In the genomic region with DNA sequence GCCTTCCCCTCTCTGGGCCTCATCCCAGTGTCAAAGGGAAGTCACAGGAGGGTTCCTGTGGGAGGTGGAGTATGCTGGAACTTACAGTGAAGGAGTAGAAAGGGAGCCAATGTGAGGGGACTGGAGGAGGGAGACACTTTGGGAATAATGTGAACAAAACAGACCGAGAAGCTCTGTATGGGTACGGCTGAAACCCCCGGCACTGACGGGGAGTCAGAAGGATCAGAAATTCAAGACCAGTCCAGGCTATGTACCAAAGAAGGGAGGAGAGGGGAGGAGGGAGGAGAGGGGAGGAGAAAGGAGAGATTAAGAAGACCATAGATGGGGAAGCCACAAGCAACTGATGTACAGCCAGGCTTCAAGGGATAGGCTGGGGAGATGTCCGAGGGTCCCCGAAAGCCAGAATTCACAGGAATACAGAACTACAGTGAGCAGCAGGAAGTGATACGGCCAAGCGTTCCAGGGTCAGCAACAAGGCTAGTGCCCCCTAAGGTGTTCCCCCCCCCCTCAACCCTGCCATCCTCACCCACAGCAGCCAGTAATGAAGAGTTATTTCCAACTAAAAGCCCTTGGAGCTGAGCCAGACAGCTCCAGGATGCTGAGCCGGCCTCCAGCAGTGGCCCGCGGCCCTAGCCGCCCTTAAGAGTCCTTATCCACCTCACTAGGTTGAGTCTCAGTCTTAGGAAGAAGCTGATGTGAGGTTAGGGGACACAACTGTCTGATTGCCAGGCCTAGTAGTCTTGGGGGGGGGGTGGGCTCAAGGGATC, we compare ENCODE assay signal across 15 mouse cellular contexts. TPM values are rescaled to one million over a fixed set of nuclear protein-coding genes. Genes with fewer than 3 reads are reported as not detected.
A peak's percentile ranks its signal among the peaks of the same experiment; 100 is the strongest.
DNase-seq lines count a peak whose midpoint lies in the region; ATAC-seq and TF ChIP-seq lines count a peak whose summit lies in the region.
"Had no signal": no experiment of that assay in that cellular context is flagged by ENCODE, and none has a peak within 500 bp of the region (broad histone marks: within the 10 kb centered on the region; RNA-seq: fewer than 3 reads in every experiment).

No protein-coding gene starts in this region.

- no peak overlapping the region for H3K4me3 ChIP-seq in hindbrain, embryonic 13.5 days
- H3K4me3 ChIP-seq in hindbrain, embryonic 11.5 days (ENCODE audit: low read depth, low read length) = no peak overlapping the region
- no peak overlapping the region for H3K4me3 ChIP-seq in neural tube, embryonic 12.5 days
- H3K4me3 ChIP-seq in neural tube, embryonic 15.5 days (replicated peaks) = no peak overlapping the region
- H3K4me3 ChIP-seq in cerebellum, adult 2 months (replicated peaks; ENCODE audit: insufficient read depth, low read depth, low read length) = peak overlapping the region; percentile 76
- H3K4me3 ChIP-seq in hindbrain, postnatal 0 days (ENCODE audit: low read length) = no peak overlapping the region
- H3K4me3 ChIP-seq: gastrocnemius, adult 2 months; heart, embryonic 15.5 days had no signal

- H3K9me3 ChIP-seq in hindbrain, embryonic 13.5 days = no peaks in the 10 kb centered on the region
- no peaks in the 10 kb centered on the region for H3K9me3 ChIP-seq in hindbrain, embryonic 11.5 days (ENCODE audit: control insufficient read depth, low read length)
- H3K9me3 ChIP-seq in neural tube, embryonic 12.5 days = no peaks in the 10 kb centered on the region
- no peaks in the 10 kb centered on the region for H3K9me3 ChIP-seq in neural tube, embryonic 15.5 days (replicated peaks)
- no peaks in the 10 kb centered on the region for H3K9me3 ChIP-seq in hindbrain, postnatal 0 days (ENCODE audit: low read length)
- H3K9me3 ChIP-seq: G1E; heart, embryonic 15.5 days had no signal

- 63% methylated on average over 12 of the region's 12 CpGs for WGBS in hindbrain, embryonic 13.5 days
- 73% methylated on average over 12 of the region's 12 CpGs for WGBS in hindbrain, embryonic 11.5 days
- WGBS in neural tube, embryonic 12.5 days = 67% methylated on average over 12 of the region's 12 CpGs
- 51% methylated on average over 12 of the region's 12 CpGs for WGBS in neural tube, embryonic 15.5 days
- 5% methylated on average over 12 of the region's 12 CpGs for WGBS in cerebellum, adult 2 months
- 44% methylated on average over 12 of the region's 12 CpGs for WGBS in hindbrain, postnatal 0 days

- DNase-seq in hindbrain, embryonic 11.5 days (ENCODE audit: low spot score) = no peak
- DNase-seq in cerebellum, adult 2 months = peak; percentile 62 to 69
- peak; percentile 36 for DNase-seq in hindbrain, postnatal 0 days (ENCODE audit: low spot score)
- no peak for DNase-seq in thymus, postnatal 4 days
- no peak for DNase-seq in layer of hippocampus, postnatal 14 days (ENCODE audit: low spot score in 2 of 2)
- DNase-seq: adrenal gland, postnatal 10 days; gastrocnemius, adult 2 months; heart, adult 18-20 months; kidney, adult 8-10 months had no signal

- TF ChIP-seq CTCF in cerebellum, adult 2 months (IDR thresholded peaks at IDR 0.05; ENCODE audit: borderline replicate concordance, insufficient read depth, low read depth, low read length) = no peak
- no peak for TF ChIP-seq CTCF in hindbrain, postnatal 0 days (IDR thresholded peaks at IDR 0.05; ENCODE audit: low read depth)

- peak; percentile 65; the same call in 1 of the 2 replicates for TF ChIP-seq POLR2A in cerebellum, adult 2 months (IDR thresholded peaks at IDR 0.05; ENCODE audit: borderline replicate concordance, insufficient read depth, low read length)

- peaks cover 28% of the 10 kb centered on the region for H3K4me1 ChIP-seq in hindbrain, embryonic 13.5 days (replicated peaks)
- H3K4me1 ChIP-seq in hindbrain, embryonic 11.5 days (replicated peaks; ENCODE audit: control insufficient read depth, insufficient read depth, low read length) = no peaks in the 10 kb centered on the region
- peaks cover 25% of the 10 kb centered on the region for H3K4me1 ChIP-seq in neural tube, embryonic 12.5 days
- peaks cover 29% of the 10 kb centered on the region for H3K4me1 ChIP-seq in neural tube, embryonic 15.5 days
- H3K4me1 ChIP-seq in cerebellum, adult 2 months (ENCODE audit: control insufficient read depth, insufficient read depth, low read length) = peaks cover 16% of the 10 kb centered on the region
- peaks cover 13% of the 10 kb centered on the region for H3K4me1 ChIP-seq in hindbrain, postnatal 0 days (ENCODE audit: insufficient read depth, low read length)
- H3K4me1 ChIP-seq: heart, embryonic 15.5 days had no signal

- no peak overlapping the region for H3K9ac ChIP-seq in hindbrain, embryonic 13.5 days
- H3K9ac ChIP-seq in hindbrain, embryonic 11.5 days (ENCODE audit: low read depth, low read length) = no peak overlapping the region
- H3K9ac ChIP-seq in neural tube, embryonic 12.5 days = no peak overlapping the region
- H3K9ac ChIP-seq in neural tube, embryonic 15.5 days (replicated peaks) = no peak overlapping the region
- no peak overlapping the region for H3K9ac ChIP-seq in hindbrain, postnatal 0 days (replicated peaks; ENCODE audit: low read length)
- H3K9ac ChIP-seq: heart, embryonic 15.5 days; liver, embryonic 14.5 days had no signal

- no peak for ATAC-seq in hindbrain, embryonic 13.5 days (ENCODE audit: low FRiP score)
- ATAC-seq in hindbrain, embryonic 11.5 days (ENCODE audit: low FRiP score) = no peak
- no peak for ATAC-seq in neural tube, embryonic 12.5 days (ENCODE audit: low FRiP score, low read depth)
- ATAC-seq in neural tube, embryonic 15.5 days (ENCODE audit: low FRiP score) = no peak; the same call in 1 of the 2 replicates
- ATAC-seq in hindbrain, postnatal 0 days = no peak; the same call in 1 of the 2 replicates

- no peak overlapping the region for H3K4me2 ChIP-seq in hindbrain, embryonic 13.5 days
- no peak overlapping the region for H3K4me2 ChIP-seq in hindbrain, embryonic 11.5 days (replicated peaks; ENCODE audit: low read depth, low read length)
- peak overlapping the region; percentile 20; the same call in 1 of the 2 replicates for H3K4me2 ChIP-seq in neural tube, embryonic 12.5 days (replicated peaks)
- no peak overlapping the region; the same call in 1 of the 2 replicates for H3K4me2 ChIP-seq in neural tube, embryonic 15.5 days
- no peak overlapping the region for H3K4me2 ChIP-seq in hindbrain, postnatal 0 days (ENCODE audit: low read depth, low read length)
- H3K4me2 ChIP-seq: heart, embryonic 15.5 days had no signal

- peak overlapping the region; percentile 46; the same call in 1 of the 2 replicates for H3K27ac ChIP-seq in hindbrain, embryonic 13.5 days
- no peak overlapping the region for H3K27ac ChIP-seq in hindbrain, embryonic 11.5 days (ENCODE audit: low read depth, low read length)
- no peak overlapping the region for H3K27ac ChIP-seq in neural tube, embryonic 12.5 days
- no peak overlapping the region for H3K27ac ChIP-seq in neural tube, embryonic 15.5 days (replicated peaks)
- peak overlapping the region; percentile 91 for H3K27ac ChIP-seq in cerebellum, adult 2 months (ENCODE audit: insufficient read depth, low read length)
- H3K27ac ChIP-seq in hindbrain, postnatal 0 days = no peak overlapping the region
- H3K27ac ChIP-seq: gastrocnemius, adult 2 months; heart, embryonic 15.5 days; liver, embryonic 14.5 days had no signal

- 0 out of 2 replicates have a peak, but pooled peaks cover 4% of the 10 kb centered on the region for H3K27me3 ChIP-seq in hindbrain, embryonic 13.5 days
- H3K27me3 ChIP-seq in hindbrain, embryonic 11.5 days (ENCODE audit: control insufficient read depth, insufficient read depth, low read length) = no peaks in the 10 kb centered on the region; the same call in 1 of the 2 replicates
- no peaks in the 10 kb centered on the region for H3K27me3 ChIP-seq in neural tube, embryonic 12.5 days (replicated peaks)
- H3K27me3 ChIP-seq in neural tube, embryonic 15.5 days (replicated peaks) = 0 out of 2 replicates have a peak, but pooled peaks cover 3% of the 10 kb centered on the region
- H3K27me3 ChIP-seq in cerebellum, adult 2 months (ENCODE audit: control insufficient read depth, insufficient read depth, low read length) = no peaks in the 10 kb centered on the region
- H3K27me3 ChIP-seq in hindbrain, postnatal 0 days (ENCODE audit: insufficient read depth, low read length) = no peaks in the 10 kb centered on the region

- no peaks in the 10 kb centered on the region for H3K36me3 ChIP-seq in hindbrain, embryonic 13.5 days
- H3K36me3 ChIP-seq in hindbrain, embryonic 11.5 days (ENCODE audit: control insufficient read depth, insufficient read depth, low read length) = no peaks in the 10 kb centered on the region
- H3K36me3 ChIP-seq in neural tube, embryonic 12.5 days = no peaks in the 10 kb centered on the region
- H3K36me3 ChIP-seq in neural tube, embryonic 15.5 days = no peaks in the 10 kb centered on the region
- no peaks in the 10 kb centered on the region for H3K36me3 ChIP-seq in hindbrain, postnatal 0 days (ENCODE audit: insufficient read depth, low read length)
- H3K36me3 ChIP-seq: G1E; heart, embryonic 15.5 days had no signal

RNA-seq across cellular contexts. Expression of gene Slc29a4, which starts 0.8 kb away (rescaled TPM):
- polyA plus RNA-seq in hindbrain, embryonic 13.5 days (2015; fragmentation: Nextera tagmentation; extraction: Ambion mirVana) = 77.3 and 77.9 TPM in 2 replicates
- polyA plus RNA-seq in hindbrain, embryonic 11.5 days (2014; fragmentation: Nextera tagmentation; extraction: Ambion mirVana) = 24.1 and 24.7 TPM in 2 replicates
- 65.0 and 66.7 TPM in 2 replicates for polyA plus RNA-seq in neural tube, embryonic 12.5 days (2016; fragmentation: Nextera tagmentation; extraction: Ambion mirVana)
- 72.5 and 82.4 TPM in 2 replicates for polyA plus RNA-seq in neural tube, embryonic 15.5 days (2015; fragmentation: Nextera tagmentation; extraction: Ambion mirVana)
- polyA plus RNA-seq in cerebellum, adult 2 months (2012; rRNA removed) = 62.3 and 80.7 TPM in 2 replicates
- 77.1 and 80.1 TPM in 2 replicates for total RNA-seq in hindbrain, postnatal 0 days (2014; rRNA removed)
- 61.4 and 67.1 TPM in 2 replicates for polyA plus RNA-seq in hindbrain, postnatal 0 days (2015; fragmentation: Nextera tagmentation; extraction: Ambion mirVana)
- 10 to 100 TPM; 68.0 to 83.3 TPM for total RNA-seq in layer of hippocampus, postnatal 14 days (2021)
- total RNA-seq: gastrocnemius, adult 2 months had no signal
- polyA plus RNA-seq: G1E had no signal

Comparison
In these comparisons a context has a peak if more than half of its experiments do, and no peak if none do; other contexts are left out.
1. H3K27ac ChIP-seq: peak in hindbrain, embryonic 13.5 days (single experiment) and cerebellum, adult 2 months (single experiment); none in hindbrain, embryonic 11.5 days (single experiment), neural tube, embryonic 12.5 days (single experiment), neural tube, embryonic 15.5 days (single experiment) and hindbrain, postnatal 0 days (single experiment).
2. DNase-seq: peak in cerebellum, adult 2 months (2 of 2) and hindbrain, postnatal 0 days (single experiment); none in hindbrain, embryonic 11.5 days (single experiment), thymus, postnatal 4 days (single experiment) and layer of hippocampus, postnatal 14 days (0 of 2).